Mouse (Mus musculus) common myeloid progenitor, adult 5-6 weeks (primary cell): ENCODE measurements around the gene Dpp4. TPM values are rescaled to one million over a fixed set of nuclear protein-coding genes. Genes with fewer than 3 reads are reported as not detected.

Source experiments
- ATAC-seq: replicated peaks from 2 replicates; pipeline ENCODE4 v1.8.0; 2016; ENCODE audit warnings: low read depth, mild to moderate bottlenecking, moderate TSS enrichment, inconsistent platforms; ENCODE audit not compliant: poor library complexity, severe bottlenecking
- total RNA-seq: library from RNA; stranded (forward); fragments of 200-1000, 187-1606 nt; gene quantifications from 2 replicates; pipeline ENCODE4 v1.2.3, GENCODE M21; 2017

Dpp4 gene
- total RNA-seq, 1 experiment from 2014 or later = 39.8 TPM

GRCm38 (mm10) chr2:62368349-62369053, 43.5 kb downstream of the Dpp4 start:
- ATAC-seq = no peak

- 0 out of 2 replicates have a peak, but pooled peaks have one; percentile 25 for ATAC-seq
These were observed 48.4 kb downstream of the Dpp4 start for GRCm38 (mm10) chr2:62363606-62364005.

DNA sequence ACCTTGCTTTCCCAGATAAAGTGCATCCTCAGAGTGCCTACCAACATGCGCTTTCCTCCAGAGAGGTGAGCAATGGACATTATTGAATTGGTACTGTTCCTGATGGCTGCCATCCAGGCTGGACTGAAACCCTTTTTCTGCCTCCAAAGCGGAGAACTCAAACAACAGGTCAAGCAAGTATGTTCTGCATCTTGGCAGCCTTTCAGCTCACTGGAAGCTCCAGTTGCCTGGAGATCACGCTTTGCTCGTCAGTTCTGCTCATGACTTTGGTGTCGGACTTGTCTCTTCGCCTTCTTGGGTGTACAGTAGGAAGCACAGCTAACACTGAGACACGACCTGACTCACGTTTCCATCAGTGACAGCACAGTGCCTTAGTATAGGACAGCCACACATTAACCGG, 49.8 kb downstream of the Dpp4 start:
- no peak for ATAC-seq

- no peak for ATAC-seq
These were observed 50.5 kb downstream of the Dpp4 start for GRCm38 (mm10) chr2:62361514-62361913.

DNA sequence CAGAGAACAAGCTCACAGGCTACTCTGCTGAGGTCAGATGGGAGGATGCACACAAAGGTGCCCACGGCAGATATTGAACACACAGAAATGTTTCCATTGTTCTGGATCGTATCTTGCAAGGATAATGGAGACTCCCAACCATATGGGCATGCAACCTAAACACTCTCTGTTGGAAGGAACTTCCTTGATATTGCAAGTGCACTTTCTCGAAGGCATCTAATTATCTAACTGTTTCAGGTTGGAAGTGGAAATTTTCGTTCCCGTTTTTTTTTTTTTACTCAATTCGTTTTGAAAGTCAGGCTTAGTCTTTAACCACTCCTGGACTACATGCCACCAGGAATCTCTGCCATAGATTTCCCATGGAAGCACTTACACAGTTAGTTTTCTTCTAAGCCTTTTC, 51.2 kb downstream of the Dpp4 start:
- no peak for ATAC-seq

- no peak for ATAC-seq
These were observed 54.8 kb downstream of the Dpp4 start for GRCm38 (mm10) chr2:62357259-62357658.

DNA sequence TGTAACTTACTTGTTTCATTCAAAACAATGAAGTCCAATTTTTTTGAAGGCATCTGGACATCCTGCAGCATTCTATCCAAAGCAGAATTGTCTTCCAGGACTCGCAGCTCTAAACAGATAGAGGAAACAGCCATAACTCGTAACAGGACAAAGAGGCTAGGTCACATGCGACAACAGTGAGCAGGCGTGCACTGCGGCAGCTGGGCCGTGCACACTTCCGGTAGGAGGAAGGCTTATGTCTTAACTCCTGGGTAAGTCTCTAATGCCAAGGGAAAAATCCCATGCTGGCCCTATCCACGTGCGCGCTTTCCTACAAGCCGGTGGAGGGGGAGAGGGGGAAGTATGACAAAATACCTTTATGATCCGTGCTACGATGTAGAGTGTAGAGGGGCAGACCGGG, 55.4 kb downstream of the Dpp4 start:
- ATAC-seq = no peak

- ATAC-seq = no peak
These were observed 56.3 kb downstream of the Dpp4 start for GRCm38 (mm10) chr2:62355766-62356165.

DNA sequence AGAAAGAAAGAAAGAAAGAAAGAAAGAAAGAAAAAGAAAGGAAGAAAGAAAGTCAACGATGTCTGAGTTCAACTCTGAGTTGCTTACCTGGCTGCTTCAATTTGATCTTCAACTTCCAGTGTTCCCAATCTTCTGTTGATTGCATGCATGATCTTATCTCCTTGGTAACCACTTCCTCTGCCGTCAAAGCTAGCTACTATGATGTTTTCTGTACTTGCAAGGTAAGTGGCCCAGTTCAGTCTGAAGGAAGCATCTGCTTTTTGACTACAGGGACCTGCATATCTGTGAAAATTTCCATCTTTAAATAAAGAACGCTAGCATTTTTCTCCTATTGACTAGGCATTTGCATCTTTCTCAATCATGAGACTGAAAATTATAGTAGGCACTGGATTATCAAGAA, 60.0 kb downstream of the Dpp4 start:
- no peak for ATAC-seq

- no peak for ATAC-seq
These were observed 64.3 kb downstream of the Dpp4 start for GRCm38 (mm10) chr2:62347762-62348161.

GRCm38 (mm10) chr2:62346771-62347170, 65.3 kb downstream of the Dpp4 start:
- peak; percentile 71 for ATAC-seq

GRCm38 (mm10) chr2:62344367-62344766, 67.7 kb downstream of the Dpp4 start:
- ATAC-seq = no peak

DNA sequence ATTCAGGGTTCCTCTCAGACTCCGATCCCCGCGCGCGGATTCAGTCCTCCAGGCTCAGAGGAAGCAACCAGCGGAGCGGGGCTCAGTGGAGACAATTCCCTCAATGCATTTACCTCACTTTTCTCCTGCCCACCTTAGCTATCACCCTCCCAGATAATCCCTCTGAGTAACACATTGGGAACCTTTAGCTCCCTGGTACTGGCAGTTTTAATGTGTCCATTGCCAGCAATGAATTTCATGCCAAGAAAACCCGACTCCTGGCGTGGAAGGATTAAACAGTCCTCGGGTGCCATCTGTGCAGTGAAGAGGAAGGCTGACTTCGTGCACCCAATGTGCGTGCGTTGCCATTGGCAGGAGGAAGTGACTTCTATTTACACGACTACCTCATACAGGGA, 70.3 kb downstream of the Dpp4 start:
- ATAC-seq = no peak

- no peak for ATAC-seq
These were observed 70.8 kb downstream of the Dpp4 start for GRCm38 (mm10) chr2:62341061-62341733.

GRCm38 (mm10) chr2:62339222-62339944, 72.6 kb downstream of the Dpp4 start:
- no peak for ATAC-seq

DNA sequence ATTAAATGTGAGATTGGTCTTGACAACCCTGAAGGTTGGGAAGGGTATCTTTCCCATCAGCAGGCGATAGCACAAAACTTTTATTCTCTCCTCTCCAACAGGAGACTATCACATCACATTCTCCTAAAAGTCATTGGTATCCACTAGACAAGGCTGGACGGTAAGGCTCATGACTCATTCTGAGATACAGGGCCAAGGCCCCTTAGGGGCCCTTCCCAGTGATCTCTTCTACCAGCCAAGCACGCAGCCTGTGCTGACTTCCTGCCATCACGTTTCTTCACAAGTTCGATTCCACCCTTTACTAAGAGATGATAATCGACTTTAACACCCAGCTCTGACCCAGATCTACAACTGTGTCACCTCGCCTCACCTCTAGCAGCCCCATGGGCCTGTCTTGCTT, 74.9 kb downstream of the Dpp4 start:
- no peak for ATAC-seq

GRCm38 (mm10) chr2:62334397-62335243, 77.4 kb downstream of the Dpp4 start:
- ATAC-seq = no peak

GRCm38 (mm10) chr2:62332465-62332864, 79.6 kb downstream of the Dpp4 start:
- ATAC-seq = no peak

DNA sequence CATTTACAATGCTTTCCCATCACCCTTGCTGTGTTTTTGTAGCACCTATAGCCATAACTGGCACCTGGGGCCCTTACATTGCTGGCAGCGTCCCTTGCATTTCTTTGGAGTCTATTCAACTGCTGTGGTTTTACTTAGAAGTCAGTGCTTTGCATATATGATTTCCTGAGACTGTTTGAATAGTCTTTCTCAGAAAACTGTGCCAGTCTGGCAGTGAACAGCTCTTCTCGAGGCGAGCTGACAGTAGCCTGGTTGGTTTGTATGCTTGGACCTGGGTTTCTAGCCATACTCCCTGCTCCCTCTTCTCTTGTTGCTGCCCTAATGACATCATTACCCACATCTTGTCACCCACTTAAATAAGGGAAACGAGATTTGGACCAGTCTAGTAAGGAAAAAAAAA, 80.1 kb downstream of the Dpp4 start:
- no peak for ATAC-seq

- ATAC-seq = no peak
These were observed 86.6 kb downstream of the Dpp4 start for GRCm38 (mm10) chr2:62325388-62325787.
